Mouse (Mus musculus): Measurements from ENCODE around the gene Pspn. TPM values are rescaled to one million over a fixed set of nuclear protein-coding genes. Genes with fewer than 3 reads are reported as not detected.

The Pspn gene
- polyA plus RNA-seq, 1 experiment: not detected

- Histone ChIP-seq H3K27ac (ENCODE audit: insufficient read depth, low read length) (no peak within 1 kb of the TSS), H3K36me3 (ENCODE audit: control insufficient read depth, insufficient read depth, low read length) (no peaks in the 10 kb centered on the region), H3K4me1 (ENCODE audit: control insufficient read depth, insufficient read depth, insufficient read length) (no peaks in the 10 kb centered on the region), H3K27me3 (ENCODE audit: control insufficient read depth, insufficient read depth, low read length) (no peaks in the 10 kb centered on the region), H3K4me3 (ENCODE audit: extremely low read depth, insufficient read depth, insufficient read length) (no peak within 1 kb of the TSS)
- TF ChIP-seq POLR2A (IDR thresholded peaks at IDR 0.05; ENCODE audit: low read depth, low read length) (no peak), CTCF (IDR thresholded peaks at IDR 0.05; ENCODE audit: extremely low read depth, insufficient read depth, insufficient read length, insufficient replicate concordance) (no peak)
- DNase-seq (ENCODE audit: low read depth in 1 of 2, low spot score in 2 of 2): no peak
- 87% methylated on average over 5 of the region's 5 CpGs for WGBS
Observed at GRCm38 (mm10) chr17:56982013-56982412, 17.8 kb downstream of the Pspn start, which contains the start of gene Acer1. TSS of gene Acer1 (minus strand) at chr17:56982126.

GRCm38 (mm10) chr17:56981049-56981448 is 18.8 kb downstream of the Pspn start:
- H3K27me3 ChIP-seq (ENCODE audit: control insufficient read depth, insufficient read depth, low read length): no peaks in the 10 kb centered on the region
- H3K27ac ChIP-seq (ENCODE audit: insufficient read depth, low read length): no peak overlapping the region
- no peak for DNase-seq (ENCODE audit: low read depth in 1 of 2, low spot score in 2 of 2)
- H3K4me1 ChIP-seq (ENCODE audit: control insufficient read depth, insufficient read depth, insufficient read length): no peaks in the 10 kb centered on the region
- H3K36me3 ChIP-seq (ENCODE audit: control insufficient read depth, insufficient read depth, low read length): no peaks in the 10 kb centered on the region
- TF ChIP-seq CTCF (IDR thresholded peaks at IDR 0.05; ENCODE audit: extremely low read depth, insufficient read depth, insufficient read length, insufficient replicate concordance) (no peak), POLR2A (IDR thresholded peaks at IDR 0.05; ENCODE audit: low read depth, low read length) (no peak)
- WGBS: 79% methylated on average over 7 of the region's 7 CpGs
- no peak overlapping the region for H3K4me3 ChIP-seq (ENCODE audit: extremely low read depth, insufficient read depth, insufficient read length)

- TF ChIP-seq CTCF (IDR thresholded peaks at IDR 0.05; ENCODE audit: extremely low read depth, insufficient read depth, insufficient read length, insufficient replicate concordance) (no peak), POLR2A (IDR thresholded peaks at IDR 0.05; ENCODE audit: low read depth, low read length) (no peak)
- no peak overlapping the region for H3K27ac ChIP-seq (ENCODE audit: insufficient read depth, low read length)
- 31% methylated on average over 8 of the region's 8 CpGs for WGBS
- no peaks in the 10 kb centered on the region for H3K27me3 ChIP-seq (ENCODE audit: control insufficient read depth, insufficient read depth, low read length)
- DNase-seq (ENCODE audit: low read depth in 1 of 2, low spot score in 2 of 2): no peak
- H3K36me3 ChIP-seq (ENCODE audit: control insufficient read depth, insufficient read depth, low read length): no peaks in the 10 kb centered on the region
- H3K4me1 ChIP-seq (ENCODE audit: control insufficient read depth, insufficient read depth, insufficient read length): no peaks in the 10 kb centered on the region
- H3K4me3 ChIP-seq (ENCODE audit: extremely low read depth, insufficient read depth, insufficient read length): no peak overlapping the region
Observed at GRCm38 (mm10) chr17:56979524-56979923, 20.3 kb downstream of the Pspn start.

GRCm38 (mm10) chr17:56976531-56977390 is 23.1 kb downstream of the Pspn start:
- Histone ChIP-seq H3K36me3 (ENCODE audit: control insufficient read depth, insufficient read depth, low read length) (no peaks in the 10 kb centered on the region), H3K4me3 (ENCODE audit: extremely low read depth, insufficient read depth, insufficient read length) (no peak overlapping the region), H3K27me3 (ENCODE audit: control insufficient read depth, insufficient read depth, low read length) (no peaks in the 10 kb centered on the region), H3K4me1 (ENCODE audit: control insufficient read depth, insufficient read depth, insufficient read length) (no peaks in the 10 kb centered on the region), H3K27ac (ENCODE audit: insufficient read depth, low read length) (no peak overlapping the region)
- no peak for DNase-seq (ENCODE audit: low read depth in 1 of 2, low spot score in 2 of 2)
- no peak for TF ChIP-seq CTCF (IDR thresholded peaks at IDR 0.05; ENCODE audit: extremely low read depth, insufficient read depth, insufficient read length, insufficient replicate concordance)
- TF ChIP-seq POLR2A (IDR thresholded peaks at IDR 0.05; ENCODE audit: low read depth, low read length): no peak
- WGBS: 85% methylated on average over 8 of the region's 8 CpGs

- DNase-seq (ENCODE audit: low read depth in 1 of 2, low spot score in 2 of 2): no peak
- 78% methylated on average over 3 of the region's 3 CpGs for WGBS
- Histone ChIP-seq H3K27me3 (ENCODE audit: control insufficient read depth, insufficient read depth, low read length) (no peaks in the 10 kb centered on the region), H3K4me3 (ENCODE audit: extremely low read depth, insufficient read depth, insufficient read length) (no peak overlapping the region), H3K4me1 (ENCODE audit: control insufficient read depth, insufficient read depth, insufficient read length) (no peaks in the 10 kb centered on the region), H3K36me3 (ENCODE audit: control insufficient read depth, insufficient read depth, low read length) (no peaks in the 10 kb centered on the region), H3K27ac (ENCODE audit: insufficient read depth, low read length) (no peak overlapping the region)
- TF ChIP-seq POLR2A (IDR thresholded peaks at IDR 0.05; ENCODE audit: low read depth, low read length): no peak
Observed at GRCm38 (mm10) chr17:56975391-56975790, 24.4 kb downstream of the Pspn start.

GRCm38 (mm10) chr17:56974708-56975240 is 25.0 kb downstream of the Pspn start:
- no peak overlapping the region for H3K4me3 ChIP-seq (ENCODE audit: extremely low read depth, insufficient read depth, insufficient read length)
- H3K36me3 ChIP-seq (ENCODE audit: control insufficient read depth, insufficient read depth, low read length): no peaks in the 10 kb centered on the region
- WGBS: 90% methylated on average over 5 of the region's 5 CpGs
- no peaks in the 10 kb centered on the region for H3K27me3 ChIP-seq (ENCODE audit: control insufficient read depth, insufficient read depth, low read length)
- H3K27ac ChIP-seq (ENCODE audit: insufficient read depth, low read length): no peak overlapping the region
- no peaks in the 10 kb centered on the region for H3K4me1 ChIP-seq (ENCODE audit: control insufficient read depth, insufficient read depth, insufficient read length)
- DNase-seq (ENCODE audit: low read depth in 1 of 2, low spot score in 2 of 2): no peak
- TF ChIP-seq CTCF (IDR thresholded peaks at IDR 0.05; ENCODE audit: extremely low read depth, insufficient read depth, insufficient read length, insufficient replicate concordance): no peak
- TF ChIP-seq POLR2A (IDR thresholded peaks at IDR 0.05; ENCODE audit: low read depth, low read length): no peak

Data from spleen, adult 2 months (tissue).